Mouse (Mus musculus) lung, postnatal 0 days (tissue): Measurements from ENCODE around the gene Pld4.

Experiments
- CTCF ChIP-seq: IDR thresholded peaks from 2 replicates; pipeline ENCODE4 v1.5.1; 2016; ENCODE audit warnings: antibody characterized with exemption, mild to moderate bottlenecking
- EP300 ChIP-seq: IDR thresholded peaks from 2 replicates; pipeline ENCODE4 v1.6.1; 2016; ENCODE audit warnings: antibody characterized with exemption, mild to moderate bottlenecking, control low read depth

DNA sequence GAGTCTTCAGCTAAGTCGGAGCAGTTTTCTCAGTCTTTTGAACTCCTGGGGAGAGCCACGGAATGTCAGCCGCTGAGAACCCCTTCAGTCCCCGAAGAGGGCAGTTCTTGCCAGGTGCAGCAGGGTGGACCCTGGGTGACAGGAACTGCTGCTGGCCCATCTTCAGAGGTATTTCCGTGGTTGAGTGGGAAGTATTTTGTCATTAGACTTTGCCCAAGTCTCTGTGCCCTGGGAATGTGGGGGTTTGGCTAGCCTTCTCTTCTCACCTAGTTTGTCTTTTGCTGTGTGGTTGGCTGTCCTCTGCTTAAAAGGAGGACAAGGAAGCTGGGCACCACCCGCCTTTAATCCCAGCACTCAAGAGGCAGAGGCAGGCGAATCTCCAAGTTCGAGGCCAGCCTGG is 49.2 kb downstream of the Pld4 start:
- TF ChIP-seq EP300 (no peak), CTCF (no peak)
